Mouse (Mus musculus) stomach, postnatal 0 days (tissue): Measurements from ENCODE around the gene Irgc1. TPM values are rescaled to one million over a fixed set of nuclear protein-coding genes. Genes with fewer than 3 reads are reported as not detected.

Experiments
- ATAC-seq: fragments of 200-750 bp; cut with Nextera tagmentation; 2 replicates; pipeline ENCODE4 v1.8.0; 2017; ENCODE audit not compliant: low FRiP score, low TSS enrichment
- DNase-seq: peaks from one replicate; pipeline ENCODE4 v3.0.0-alpha.2; 2016; ENCODE audit warnings: low spot score
- H3K27ac ChIP-seq: fragments of 300-500 bp; sonication (generic); replicated peaks from 2 replicates; pipeline ENCODE4 v1.5.1; 2014; ENCODE audit warnings: mild to moderate bottlenecking, control low read depth
- H3K27me3 ChIP-seq: fragments of 300-500 bp; sonication (generic); 2 replicates; pipeline ENCODE4 v1.6.1; 2014; ENCODE audit warnings: low read length; ENCODE audit not compliant: control insufficient read depth, insufficient read depth
- H3K36me3 ChIP-seq: fragments of 300-500 bp; sonication (generic); 2 replicates; pipeline ENCODE4 v1.6.1; 2014; ENCODE audit warnings: low read length, mixed read lengths; ENCODE audit not compliant: control insufficient read depth, insufficient read depth
- H3K4me1 ChIP-seq: fragments of 300-500 bp; sonication (generic); replicated peaks from 2 replicates; pipeline ENCODE4 v1.6.1; 2014; ENCODE audit warnings: antibody characterized with exemption; ENCODE audit not compliant: control insufficient read depth, insufficient read depth
- H3K4me2 ChIP-seq: fragments of 300-500 bp; sonication (generic); replicated peaks from 2 replicates; pipeline ENCODE4 v1.6.1; 2014; ENCODE audit warnings: low read depth, mild to moderate bottlenecking, control low read depth, moderate library complexity
- H3K4me3 ChIP-seq: fragments of 300-500 bp; sonication (generic); 2 replicates; pipeline ENCODE4 v1.5.1; 2014; ENCODE audit warnings: low read depth, low read length, control low read depth
- H3K9ac ChIP-seq: fragments of 300-500 bp; sonication (generic); 2 replicates; pipeline ENCODE4 v1.6.1; 2014; ENCODE audit warnings: mild to moderate bottlenecking, low read length, control low read depth, mixed read lengths
- H3K9me3 ChIP-seq: fragments of 300-500 bp; sonication (generic); 2 replicates; pipeline ENCODE4 v1.6.1; 2016; ENCODE audit warnings: low read length; ENCODE audit not compliant: control insufficient read depth
- CTCF ChIP-seq: IDR thresholded peaks from 2 replicates; pipeline ENCODE4 v1.5.1; 2016; ENCODE audit warnings: antibody characterized with exemption, low read depth, mild to moderate bottlenecking, moderate library complexity
- EP300 ChIP-seq: optimal IDR thresholded peaks from 2 replicates; pipeline ENCODE3; 2016; ENCODE audit warnings: antibody characterized with exemption
- WGBS: fragments of 180-500 bp; shearing (Covaris S2); extraction: QIAGEN DNeasy Blood & Tissue Kit; methylation state at CpG from one replicate; pipeline ENCODE4 v1.1.7; 2014; 5-methylcytosine and 5-hydroxymethylcytosine counted together
- polyA plus RNA-seq: library from polyadenylated mRNA; unstranded; fragments of >200 nt; fragmentation: Nextera tagmentation; extraction: Ambion mirVana; gene quantifications from 2 replicates; pipeline ENCODE4 v1.2.1, GENCODE M21; 2015

Gene Irgc1
- polyA plus RNA-seq, 1 experiment from 2014 or later: 0.05 TPM

- H3K27ac ChIP-seq: no peak overlapping the region
- no peaks in the 10 kb centered on the region for H3K9me3 ChIP-seq
- 52% methylated on average over 21 of the region's 21 CpGs for WGBS
- H3K4me1 ChIP-seq: no peaks in the 10 kb centered on the region
- TF ChIP-seq CTCF: peak; percentile 46; the same call in 1 of the 2 replicates
- no peak for TF ChIP-seq EP300
- H3K27me3 ChIP-seq: no peaks in the 10 kb centered on the region
- no peak for ATAC-seq
- no peak overlapping the region for H3K4me2 ChIP-seq
- no peak overlapping the region for H3K9ac ChIP-seq
- H3K4me3 ChIP-seq: no peak overlapping the region
- H3K36me3 ChIP-seq: no peaks in the 10 kb centered on the region; the same call in none of the 2 replicates
- no peak for DNase-seq
Measured at GRCm38 (mm10) chr7:24474811-24475506, 22.9 kb upstream of the Irgc1 start.

GRCm38 (mm10) chr7:24473913-24474529, 21.9 kb upstream of the Irgc1 start:
- ATAC-seq (no peak), DNase-seq (peak; percentile 77)
- no peak overlapping the region for H3K4me3 ChIP-seq
- H3K9ac ChIP-seq: no peak overlapping the region
- no peak overlapping the region for H3K4me2 ChIP-seq
- H3K27me3 ChIP-seq: no peaks in the 10 kb centered on the region
- TF ChIP-seq CTCF (peak; percentile 91), EP300 (no peak)
- no peaks in the 10 kb centered on the region; the same call in none of the 2 replicates for H3K36me3 ChIP-seq
- H3K4me1 ChIP-seq: no peaks in the 10 kb centered on the region
- H3K9me3 ChIP-seq: no peaks in the 10 kb centered on the region
- WGBS: 56% methylated on average over 10 of the region's 10 CpGs
- H3K27ac ChIP-seq: no peak overlapping the region

- TF ChIP-seq CTCF (peak; percentile 79), EP300 (no peak)
- no peaks in the 10 kb centered on the region for H3K9me3 ChIP-seq
- DNase-seq (no peak), ATAC-seq (no peak)
- H3K9ac ChIP-seq: no peak overlapping the region
- H3K27me3 ChIP-seq: no peaks in the 10 kb centered on the region
- WGBS: 78% methylated on average over 7 of the region's 7 CpGs
- no peak overlapping the region for H3K27ac ChIP-seq
- H3K4me1 ChIP-seq: no peaks in the 10 kb centered on the region
- H3K4me3 ChIP-seq: no peak overlapping the region
- H3K4me2 ChIP-seq: no peak overlapping the region
- H3K36me3 ChIP-seq: no peaks in the 10 kb centered on the region; the same call in none of the 2 replicates
Measured at GRCm38 (mm10) chr7:24472937-24473336, 20.8 kb upstream of the Irgc1 start.

GRCm38 (mm10) chr7:24472442-24472841, 20.3 kb upstream of the Irgc1 start:
- no peak for DNase-seq
- no peak for TF ChIP-seq CTCF
- TF ChIP-seq EP300: no peak
- H3K4me3 ChIP-seq: no peak overlapping the region
- no peak for ATAC-seq
- no peak overlapping the region for H3K27ac ChIP-seq
- no peaks in the 10 kb centered on the region for H3K9me3 ChIP-seq
- no peaks in the 10 kb centered on the region for H3K4me1 ChIP-seq
- no peaks in the 10 kb centered on the region for H3K27me3 ChIP-seq
- no peaks in the 10 kb centered on the region; the same call in none of the 2 replicates for H3K36me3 ChIP-seq
- WGBS: 71% methylated on average over 6 of the region's 6 CpGs
- no peak overlapping the region for H3K9ac ChIP-seq
- H3K4me2 ChIP-seq: no peak overlapping the region

- no peaks in the 10 kb centered on the region for H3K27me3 ChIP-seq
- H3K4me2 ChIP-seq: no peak overlapping the region
- H3K4me3 ChIP-seq: no peak overlapping the region
- H3K9ac ChIP-seq: no peak overlapping the region
- DNase-seq (no peak), ATAC-seq (peak; percentile 52; the same call in 1 of the 2 replicates)
- no peaks in the 10 kb centered on the region; the same call in none of the 2 replicates for H3K36me3 ChIP-seq
- H3K4me1 ChIP-seq: no peaks in the 10 kb centered on the region
- H3K27ac ChIP-seq: no peak overlapping the region
- WGBS: 72% methylated on average over 7 of the region's 7 CpGs
- TF ChIP-seq CTCF (no peak), EP300 (no peak)
- H3K9me3 ChIP-seq: no peaks in the 10 kb centered on the region
Measured at GRCm38 (mm10) chr7:24470356-24470755, 18.3 kb upstream of the Irgc1 start.

GRCm38 (mm10) chr7:24469126-24469525, 17.0 kb upstream of the Irgc1 start:
- no peaks in the 10 kb centered on the region; the same call in none of the 2 replicates for H3K36me3 ChIP-seq
- TF ChIP-seq EP300: no peak
- TF ChIP-seq CTCF: peak; percentile 68
- H3K4me3 ChIP-seq: no peak overlapping the region
- DNase-seq: no peak
- WGBS: 84% methylated on average over 3 of the region's 3 CpGs
- no peak overlapping the region for H3K27ac ChIP-seq
- no peaks in the 10 kb centered on the region for H3K27me3 ChIP-seq
- no peaks in the 10 kb centered on the region for H3K4me1 ChIP-seq
- no peak overlapping the region for H3K9ac ChIP-seq
- no peak overlapping the region for H3K4me2 ChIP-seq
- ATAC-seq: no peak
- H3K9me3 ChIP-seq: no peaks in the 10 kb centered on the region
